ENCODE assay signal across 26 mouse cellular contexts in genomic region chr15:79018191-79018590, GRCm38 (mm10). TPM values are rescaled to one million over a fixed set of nuclear protein-coding genes. Genes with fewer than 3 reads are reported as not detected.
DNase-seq lines count a peak whose midpoint lies in the region; ATAC-seq and TF ChIP-seq lines count a peak whose summit lies in the region.
"Had no signal": no experiment of that assay in that cellular context is flagged by ENCODE, and none has a peak within 500 bp of the region (broad histone marks: within the 10 kb centered on the region; RNA-seq: fewer than 3 reads in every experiment).

No protein-coding gene starts in this region.

- no peak for TF ChIP-seq POLR2A in kidney, adult 2 months (IDR thresholded peaks at IDR 0.05; ENCODE audit: low read depth, low read length)

- no peaks in the 10 kb centered on the region for H3K9me3 ChIP-seq in kidney, embryonic 14.5 days (ENCODE audit: control insufficient read depth, low read length)
- no peaks in the 10 kb centered on the region for H3K9me3 ChIP-seq in limb, embryonic 13.5 days
- H3K9me3 ChIP-seq in limb, embryonic 10.5 days (replicated peaks), result no peaks in the 10 kb centered on the region
- H3K9me3 ChIP-seq: embryonic facial prominence, embryonic 13.5 days; forebrain, embryonic 10.5 days; G1E; heart, embryonic 10.5 days had no signal

- H3K36me3 ChIP-seq in kidney, adult 2 months (ENCODE audit: control insufficient read depth, insufficient read depth, low read length), result no peaks in the 10 kb centered on the region
- no peaks in the 10 kb centered on the region for H3K36me3 ChIP-seq in kidney, embryonic 14.5 days (ENCODE audit: control insufficient read depth, insufficient read depth, low read length)
- no peaks in the 10 kb centered on the region for H3K36me3 ChIP-seq in limb, embryonic 13.5 days
- H3K36me3 ChIP-seq in limb, embryonic 10.5 days, result no peaks in the 10 kb centered on the region
- H3K36me3 ChIP-seq: embryonic facial prominence, embryonic 13.5 days; forebrain, embryonic 10.5 days; G1E; heart, embryonic 10.5 days had no signal

- no peak overlapping the region for H3K9ac ChIP-seq in kidney, embryonic 14.5 days (ENCODE audit: low read depth, low read length)
- no peak overlapping the region for H3K9ac ChIP-seq in limb, embryonic 13.5 days
- H3K9ac ChIP-seq: embryonic facial prominence, embryonic 13.5 days; hindbrain, embryonic 14.5 days had no signal

- H3K27ac ChIP-seq in kidney, adult 2 months (ENCODE audit: insufficient read depth, low read depth, low read length), result no peak overlapping the region
- no peak overlapping the region for H3K27ac ChIP-seq in kidney, embryonic 14.5 days (ENCODE audit: low read depth, low read length)
- H3K27ac ChIP-seq in limb, embryonic 13.5 days, result no peak overlapping the region
- H3K27ac ChIP-seq in limb, embryonic 10.5 days, result no peak overlapping the region
- H3K27ac ChIP-seq: embryonic facial prominence, embryonic 13.5 days; forebrain, embryonic 10.5 days; heart, embryonic 10.5 days; hindbrain, embryonic 14.5 days had no signal

- no peak overlapping the region for H3K4me2 ChIP-seq in kidney, embryonic 14.5 days (replicated peaks; ENCODE audit: low read depth, low read length)
- no peak overlapping the region for H3K4me2 ChIP-seq in limb, embryonic 13.5 days (replicated peaks)
- H3K4me2 ChIP-seq: embryonic facial prominence, embryonic 13.5 days; hindbrain, embryonic 14.5 days had no signal

- no peak for TF ChIP-seq CTCF in kidney, adult 2 months (conservative IDR thresholded peaks at IDR 0.05; ENCODE audit: insufficient read depth, insufficient read length, low read depth, low read length)

- DNase-seq in embryo, embryonic 10 days (ENCODE audit: low spot score), result peak; percentile 60
- no peak for DNase-seq in embryo, embryonic 11 days
- DNase-seq in kidney, adult 2 months, result peak; percentile 13
- no peak for DNase-seq in limb, embryonic 10.5 days (ENCODE audit: low spot score)
- DNase-seq in retina, postnatal 1 day, result peak; percentile 54
- DNase-seq in layer of hippocampus, adult 11-12 months (ENCODE audit: low spot score), result no peak
- DNase-seq: adrenal gland, postnatal 14 days; B cell, adult 2 months; cerebellum, adult 11-12 months; cerebellum, adult 9-10 months; cerebellum, postnatal 25 days; heart, adult 18-20 months; heart, postnatal 10 days; heart, postnatal 4 days had no signal

- ATAC-seq in kidney, embryonic 14.5 days (ENCODE audit: low FRiP score, low TSS enrichment), result no peak
- 0 out of 2 replicates have a peak, but pooled peaks have one; percentile 4 for ATAC-seq in limb, embryonic 13.5 days (ENCODE audit: low FRiP score, low read depth)
- ATAC-seq: activated CD4-positive, CD25-positive, alpha-beta regulatory T cell, adult 4 months; CD4-positive, CD25-positive, alpha-beta regulatory T cell, adult 4 months; forebrain, embryonic 14.5 days had no signal

- H3K4me3 ChIP-seq in kidney, adult 2 months (ENCODE audit: insufficient read depth, low read depth, low read length), result no peak overlapping the region
- no peak overlapping the region for H3K4me3 ChIP-seq in kidney, embryonic 14.5 days (ENCODE audit: low read length)
- H3K4me3 ChIP-seq in limb, embryonic 13.5 days, result no peak overlapping the region
- H3K4me3 ChIP-seq in limb, embryonic 10.5 days, result no peak overlapping the region
- H3K4me3 ChIP-seq: embryonic facial prominence, embryonic 13.5 days; erythroblast, embryonic 14.5 days; forebrain, embryonic 10.5 days; heart, embryonic 10.5 days had no signal

- peaks cover 3% of the 10 kb centered on the region; the same call in 1 of the 2 replicates for H3K4me1 ChIP-seq in kidney, adult 2 months (ENCODE audit: control insufficient read depth, insufficient read depth, low read length)
- H3K4me1 ChIP-seq in kidney, embryonic 14.5 days (ENCODE audit: control insufficient read depth, insufficient read depth, low read length), result peaks cover 20% of the 10 kb centered on the region
- peaks cover 10% of the 10 kb centered on the region for H3K4me1 ChIP-seq in limb, embryonic 13.5 days
- peaks cover 25% of the 10 kb centered on the region for H3K4me1 ChIP-seq in limb, embryonic 10.5 days

- 25% methylated on average over 4 of the region's 4 CpGs for WGBS in kidney, adult 2 months
- WGBS in kidney, embryonic 14.5 days, result 18% methylated on average over 4 of the region's 4 CpGs
- WGBS in limb, embryonic 13.5 days, result 34% methylated on average over 4 of the region's 4 CpGs
- 36% methylated on average over 4 of the region's 4 CpGs for WGBS in limb, embryonic 10.5 days

- no peaks in the 10 kb centered on the region for H3K27me3 ChIP-seq in kidney, adult 2 months (replicated peaks; ENCODE audit: control insufficient read depth, insufficient read depth, low read length)
- H3K27me3 ChIP-seq in kidney, embryonic 14.5 days (ENCODE audit: control insufficient read depth, insufficient read depth, low read length), result no peaks in the 10 kb centered on the region
- no peaks in the 10 kb centered on the region for H3K27me3 ChIP-seq in limb, embryonic 13.5 days
- no peaks in the 10 kb centered on the region for H3K27me3 ChIP-seq in limb, embryonic 10.5 days (ENCODE audit: low read depth, poor library complexity, severe bottlenecking)
- H3K27me3 ChIP-seq: embryonic facial prominence, embryonic 13.5 days had no signal

RNA-seq across cellular contexts. Expression of gene H1f0, which starts 10.1 kb away (rescaled TPM):
- 123 and 145 TPM in 2 replicates for polyA plus RNA-seq in kidney, adult 2 months (2012; rRNA removed)
- 137 and 306 TPM in 2 replicates for polyA plus RNA-seq in kidney, embryonic 14.5 days (2014; fragmentation: Nextera tagmentation; extraction: Ambion mirVana)
- 558 and 589 TPM in 2 replicates for polyA plus RNA-seq in limb, embryonic 13.5 days (2015; fragmentation: Nextera tagmentation; extraction: Ambion mirVana)
- 330 and 448 TPM in 2 replicates for polyA plus RNA-seq in limb, embryonic 10.5 days (2016; fragmentation: Nextera tagmentation; extraction: Ambion mirVana)

RNA-seq across cellular contexts. Expression of gene Galr3, which starts 23.5 kb away (rescaled TPM):
- polyA plus RNA-seq in kidney, adult 2 months (2012; rRNA removed), result 0.64 and 1.2 TPM in 2 replicates
- 0.28 TPM in 1 of 2 replicates, not detected in the other for polyA plus RNA-seq in kidney, embryonic 14.5 days (2014; fragmentation: Nextera tagmentation; extraction: Ambion mirVana)
- polyA plus RNA-seq in limb, embryonic 13.5 days (2015; fragmentation: Nextera tagmentation; extraction: Ambion mirVana), result not detected in 2 replicates
- 0.13 TPM in 1 of 2 replicates, not detected in the other for polyA plus RNA-seq in limb, embryonic 10.5 days (2016; fragmentation: Nextera tagmentation; extraction: Ambion mirVana)
- polyA plus RNA-seq: activated CD4-positive, CD25-positive, alpha-beta regulatory T cell, adult 4 months; CD4-positive, CD25-positive, alpha-beta regulatory T cell, adult 4 months; embryonic facial prominence, embryonic 13.5 days; erythroblast, embryonic 14.5 days; forebrain, embryonic 10.5 days; forebrain, embryonic 14.5 days; G1E; heart, embryonic 14.5 days; hindbrain, embryonic 14.5 days had no signal

RNA-seq across cellular contexts. Expression of gene Ankrd54, which starts 44.5 kb away (rescaled TPM):
- polyA plus RNA-seq in kidney, adult 2 months (2012; rRNA removed), result 38.9 and 52.2 TPM in 2 replicates
- 48.6 and 54.2 TPM in 2 replicates for polyA plus RNA-seq in kidney, embryonic 14.5 days (2014; fragmentation: Nextera tagmentation; extraction: Ambion mirVana)
- 51.9 and 52.8 TPM in 2 replicates for polyA plus RNA-seq in limb, embryonic 13.5 days (2015; fragmentation: Nextera tagmentation; extraction: Ambion mirVana)
- 73.8 and 77.9 TPM in 2 replicates for polyA plus RNA-seq in limb, embryonic 10.5 days (2016; fragmentation: Nextera tagmentation; extraction: Ambion mirVana)

RNA-seq across cellular contexts. Expression of gene Eif3l, which starts 56.8 kb away (rescaled TPM):
- 172 and 183 TPM in 2 replicates for polyA plus RNA-seq in kidney, adult 2 months (2012; rRNA removed)
- polyA plus RNA-seq in kidney, embryonic 14.5 days (2014; fragmentation: Nextera tagmentation; extraction: Ambion mirVana), result 207 and 265 TPM in 2 replicates
- polyA plus RNA-seq in limb, embryonic 13.5 days (2015; fragmentation: Nextera tagmentation; extraction: Ambion mirVana), result 221 and 229 TPM in 2 replicates
- polyA plus RNA-seq in limb, embryonic 10.5 days (2016; fragmentation: Nextera tagmentation; extraction: Ambion mirVana), result 278 and 295 TPM in 2 replicates

Comparison
In these comparisons a context has a peak if more than half of its experiments do, and no peak if none do; other contexts are left out.
1. DNase-seq: peak in embryo, embryonic 10 days (single experiment), kidney, adult 2 months (single experiment) and retina, postnatal 1 day (single experiment); none in embryo, embryonic 11 days (single experiment), limb, embryonic 10.5 days (single experiment) and layer of hippocampus, adult 11-12 months (single experiment).